Mouse (Mus musculus) midbrain, embryonic 14.5 days (tissue): ENCODE data around the gene Foxd4. TPM values are rescaled to one million over a fixed set of nuclear protein-coding genes. Genes with fewer than 3 reads are reported as not detected.
A peak's percentile ranks its signal among the peaks of the same experiment; 100 is the strongest.

ENCODE experiments used
- ATAC-seq: fragments of 200-750 bp; cut with Nextera tagmentation; 2 replicates; pipeline ENCODE4 v1.8.0; 2017; ENCODE audit warnings: moderate number of reproducible peaks, moderate library complexity; ENCODE audit not compliant: low FRiP score, low TSS enrichment
- DNase-seq: peaks from one replicate; pipeline ENCODE4 v3.0.0-alpha.2; 2015
- H3K27ac ChIP-seq: fragments of 300-500 bp; sonication (generic); replicated peaks from 2 replicates; pipeline ENCODE4 v1.5.1; 2014; ENCODE audit warnings: mild to moderate bottlenecking, low read depth, low read length, moderate library complexity
- H3K27me3 ChIP-seq: fragments of 300-500 bp; sonication (generic); 2 replicates; pipeline ENCODE4 v1.6.1; 2014; ENCODE audit warnings: low read length, control low read depth, mixed read lengths; ENCODE audit not compliant: control insufficient read depth, insufficient read depth
- H3K36me3 ChIP-seq: fragments of 300-500 bp; sonication (generic); 2 replicates; pipeline ENCODE4 v1.6.1; 2014; ENCODE audit warnings: low read length, control low read depth; ENCODE audit not compliant: control insufficient read depth, insufficient read depth
- H3K4me1 ChIP-seq: fragments of 300-500 bp; sonication (generic); 2 replicates; pipeline ENCODE4 v1.6.1; 2014; ENCODE audit warnings: mild to moderate bottlenecking, antibody characterized with exemption, low read length, control low read depth; ENCODE audit not compliant: control insufficient read depth, insufficient read depth
- H3K4me2 ChIP-seq: fragments of 300-500 bp; sonication (generic); 2 replicates; pipeline ENCODE4 v1.6.1; 2014; ENCODE audit warnings: mild to moderate bottlenecking, low read length, moderate library complexity
- H3K4me3 ChIP-seq: fragments of 300-500 bp; sonication (generic); replicated peaks from 2 replicates; pipeline ENCODE4 v1.5.1; 2014; ENCODE audit warnings: low read depth, low read length
- H3K9ac ChIP-seq: fragments of 300-500 bp; sonication (generic); replicated peaks from 2 replicates; pipeline ENCODE4 v1.6.1; 2014; ENCODE audit warnings: mild to moderate bottlenecking, low read length, moderate library complexity
- H3K9me3 ChIP-seq: fragments of 300-500 bp; sonication (generic); 2 replicates; pipeline ENCODE4 v1.6.1; 2016; ENCODE audit warnings: low read length, control low read depth, mixed read lengths; ENCODE audit not compliant: control insufficient read depth
- WGBS: fragments of 180-500 bp; shearing (Covaris S2); extraction: QIAGEN DNeasy Blood & Tissue Kit; methylation state at CpG from one replicate; pipeline ENCODE4 v1.1.7; 2014; 5-methylcytosine and 5-hydroxymethylcytosine counted together
- polyA plus RNA-seq: library from polyadenylated mRNA; unstranded; fragments of >200 nt; fragmentation: Nextera tagmentation; extraction: Ambion mirVana; gene quantifications from 2 replicates; pipeline ENCODE4 v1.2.1, GENCODE M21; 2014

Foxd4 gene
- polyA plus RNA-seq, 1 experiment from 2014 or later = not detected

GRCm38 (mm10) chr19:24902256-24902655, 1.3 kb upstream of the Foxd4 start:
- Histone ChIP-seq H3K4me3 (no peak overlapping the region), H3K27me3 (peaks cover 57% of the 10 kb centered on the region), H3K27ac (no peak overlapping the region), H3K4me2 (no peak overlapping the region), H3K36me3 (no peaks in the 10 kb centered on the region), H3K9ac (no peak overlapping the region), H3K9me3 (no peaks in the 10 kb centered on the region), H3K4me1 (peaks cover 16% of the 10 kb centered on the region; the same call in 1 of the 2 replicates)
- no peak for ATAC-seq
- 2% methylated on average over 2 of the region's 2 CpGs for WGBS
- DNase-seq = no peak

- H3K4me1 ChIP-seq = peaks cover 18% of the 10 kb centered on the region; the same call in 1 of the 2 replicates
- no peaks in the 10 kb centered on the region for H3K9me3 ChIP-seq
- H3K4me2 ChIP-seq = no peak overlapping the region
- no peak overlapping the region for H3K27ac ChIP-seq
- DNase-seq = no peak
- no peak overlapping the region for H3K4me3 ChIP-seq
- no peaks in the 10 kb centered on the region for H3K36me3 ChIP-seq
- peaks cover 63% of the 10 kb centered on the region for H3K27me3 ChIP-seq
- 6% methylated on average over 3 of the region's 3 CpGs for WGBS
- no peak for ATAC-seq
- no peak overlapping the region for H3K9ac ChIP-seq
Observed at GRCm38 (mm10) chr19:24901666-24902065, 669 bp upstream of the Foxd4 start.

- Histone ChIP-seq H3K9me3 (no peaks in the 10 kb centered on the region), H3K36me3 (no peaks in the 10 kb centered on the region), H3K27me3 (peaks cover 74% of the 10 kb centered on the region), H3K27ac (no peak overlapping the region), H3K4me1 (peaks cover 18% of the 10 kb centered on the region; the same call in 1 of the 2 replicates), H3K4me3 (peak overlapping the region; percentile 39), H3K9ac (no peak overlapping the region), H3K4me2 (peak overlapping the region; percentile 74)
- WGBS = under 1% methylated on average over 84 of the region's 84 CpGs
- peak; percentile 58 for ATAC-seq
- DNase-seq = peak; percentile 70
Observed at GRCm38 (mm10) chr19:24899578-24900544, 1.1 kb downstream of the Foxd4 start.

- Histone ChIP-seq H3K9me3 (no peaks in the 10 kb centered on the region), H3K9ac (no peak overlapping the region), H3K36me3 (no peaks in the 10 kb centered on the region), H3K4me3 (peak overlapping the region; percentile 39), H3K4me2 (peak overlapping the region; percentile 74), H3K27me3 (peaks cover 74% of the 10 kb centered on the region), H3K4me1 (peaks cover 18% of the 10 kb centered on the region; the same call in 1 of the 2 replicates), H3K27ac (no peak overlapping the region)
- 2% methylated on average over 34 of the region's 34 CpGs for WGBS
- ATAC-seq (no peak), DNase-seq (peak; percentile 57)
Observed at GRCm38 (mm10) chr19:24898737-24899577, 2.0 kb downstream of the Foxd4 start.

- ATAC-seq (no peak), DNase-seq (peak; percentile 55)
- no peaks in the 10 kb centered on the region for H3K36me3 ChIP-seq
- peaks cover 70% of the 10 kb centered on the region for H3K27me3 ChIP-seq
- H3K4me3 ChIP-seq = no peak overlapping the region
- H3K9ac ChIP-seq = no peak overlapping the region
- no peak overlapping the region for H3K27ac ChIP-seq
- no peak overlapping the region for H3K4me2 ChIP-seq
- H3K9me3 ChIP-seq = no peaks in the 10 kb centered on the region
- H3K4me1 ChIP-seq = peaks cover 18% of the 10 kb centered on the region; the same call in 1 of the 2 replicates
- 1% methylated on average over 20 of the region's 20 CpGs for WGBS
Observed at GRCm38 (mm10) chr19:24897896-24898736, 2.9 kb downstream of the Foxd4 start.

- DNase-seq = peak; percentile 43
- 1% methylated on average over 57 of the region's 57 CpGs for WGBS
- no peaks in the 10 kb centered on the region for H3K9me3 ChIP-seq
- peaks cover 18% of the 10 kb centered on the region; the same call in 1 of the 2 replicates for H3K4me1 ChIP-seq
- H3K4me3 ChIP-seq = peak overlapping the region; percentile 7; the same call in 1 of the 2 replicates
- peak overlapping the region; percentile 33 for H3K4me2 ChIP-seq
- no peak overlapping the region for H3K9ac ChIP-seq
- H3K36me3 ChIP-seq = no peaks in the 10 kb centered on the region
- H3K27ac ChIP-seq = no peak overlapping the region
- no peak for ATAC-seq
- peaks cover 62% of the 10 kb centered on the region for H3K27me3 ChIP-seq
Observed at GRCm38 (mm10) chr19:24897006-24897895, 3.7 kb downstream of the Foxd4 start.

GRCm38 (mm10) chr19:24896536-24896935, 4.5 kb downstream of the Foxd4 start:
- Histone ChIP-seq H3K4me3 (no peak overlapping the region), H3K9me3 (no peaks in the 10 kb centered on the region), H3K36me3 (no peaks in the 10 kb centered on the region), H3K4me2 (no peak overlapping the region), H3K9ac (no peak overlapping the region), H3K4me1 (peaks cover 18% of the 10 kb centered on the region; the same call in 1 of the 2 replicates), H3K27me3 (peaks cover 55% of the 10 kb centered on the region), H3K27ac (no peak overlapping the region)
- WGBS = 17% methylated on average over 4 of the region's 4 CpGs
- ATAC-seq (no peak), DNase-seq (no peak)
